Mouse (Mus musculus): ENCODE measurements around the gene Gm21627.
"Not testable (repeated sequence)": the region's sequence is repeated elsewhere in the genome, so short reads cannot be mapped to it uniquely, and the experiment has no call there.

Gene Gm21627

GRCm38 (mm10) chrY:63228127-63228526, at the start of gene Gm21627:
TSS of gene Gm21627 (plus strand) at chrY:63228427.
- DNase-seq (ENCODE audit: low spot score), result not testable (repeated sequence)

Measured in urinary bladder, postnatal 25 days (tissue).